Mouse (Mus musculus): ENCODE results near the gene Krt7. TPM values are rescaled to one million over a fixed set of nuclear protein-coding genes. Genes with fewer than 3 reads are reported as not detected.

The Krt7 gene
- polyA plus RNA-seq, 1 experiment, result 0.86 TPM

DNA sequence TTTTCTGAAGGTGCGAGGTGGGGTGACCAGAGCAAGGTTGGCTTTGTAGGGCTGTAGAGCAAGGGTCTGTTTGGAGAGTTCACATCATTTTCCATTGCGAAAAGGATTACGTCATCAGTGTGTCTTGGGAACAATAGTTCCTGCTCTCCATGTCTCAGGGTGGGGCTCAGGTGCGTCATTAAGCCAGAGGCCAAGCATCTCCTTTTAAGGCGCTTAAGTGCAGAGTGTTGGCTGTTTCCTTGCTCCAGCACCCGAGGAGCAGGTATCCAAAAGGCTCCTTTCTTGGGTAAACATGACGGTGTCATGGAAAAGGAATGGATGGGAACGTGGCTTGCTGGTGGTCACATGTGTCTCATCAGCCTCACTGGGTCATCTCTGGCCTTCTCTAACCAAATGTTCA lies 43.9 kb downstream of the Krt7 start:
- Histone ChIP-seq H3K27me3 (ENCODE audit: control insufficient read depth, insufficient read depth, low read length) (no peaks in the 10 kb centered on the region), H3K36me3 (ENCODE audit: control insufficient read depth, insufficient read depth, low read length) (no peaks in the 10 kb centered on the region), H3K4me3 (ENCODE audit: extremely low read depth, insufficient read depth, insufficient read length) (no peak overlapping the region), H3K27ac (ENCODE audit: insufficient read depth, low read length) (no peak overlapping the region), H3K4me1 (ENCODE audit: control insufficient read depth, insufficient read depth, insufficient read length) (no peaks in the 10 kb centered on the region)
- WGBS, result 88% methylated on average over 8 of the region's 8 CpGs
- DNase-seq (ENCODE audit: low read depth in 1 of 2, low spot score in 2 of 2), result no peak
- no peak for TF ChIP-seq POLR2A (IDR thresholded peaks at IDR 0.05; ENCODE audit: low read depth, low read length)
- no peak for TF ChIP-seq CTCF (IDR thresholded peaks at IDR 0.05; ENCODE audit: extremely low read depth, insufficient read depth, insufficient read length, insufficient replicate concordance)

DNA sequence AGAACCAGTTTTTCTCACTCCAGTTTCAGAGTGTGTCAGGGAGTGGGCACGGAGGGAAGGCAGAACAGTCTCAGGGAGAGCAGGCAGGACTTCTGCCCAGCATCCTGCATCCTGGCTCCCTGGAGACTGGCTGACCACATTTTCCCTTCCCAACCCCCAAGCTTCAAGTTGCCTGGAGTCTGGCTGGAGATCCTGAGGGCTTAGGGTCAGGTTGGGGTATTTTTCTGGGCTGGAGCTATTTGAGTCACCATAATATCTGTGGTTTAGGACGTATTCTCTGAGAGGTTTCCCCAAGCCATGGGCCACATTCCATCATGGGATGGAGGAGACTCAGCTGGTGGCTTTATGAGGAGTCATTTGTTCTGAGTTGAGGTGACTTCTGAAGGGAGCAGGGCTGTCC lies 44.4 kb downstream of the Krt7 start:
- no peak for DNase-seq (ENCODE audit: low read depth in 1 of 2, low spot score in 2 of 2)
- no peaks in the 10 kb centered on the region for H3K27me3 ChIP-seq (ENCODE audit: control insufficient read depth, insufficient read depth, low read length)
- H3K4me1 ChIP-seq (ENCODE audit: control insufficient read depth, insufficient read depth, insufficient read length), result no peaks in the 10 kb centered on the region
- no peak overlapping the region for H3K4me3 ChIP-seq (ENCODE audit: extremely low read depth, insufficient read depth, insufficient read length)
- 86% methylated on average over 2 of the region's 2 CpGs for WGBS
- TF ChIP-seq CTCF (IDR thresholded peaks at IDR 0.05; ENCODE audit: extremely low read depth, insufficient read depth, insufficient read length, insufficient replicate concordance) (no peak), POLR2A (IDR thresholded peaks at IDR 0.05; ENCODE audit: low read depth, low read length) (no peak)
- no peak overlapping the region for H3K27ac ChIP-seq (ENCODE audit: insufficient read depth, low read length)
- H3K36me3 ChIP-seq (ENCODE audit: control insufficient read depth, insufficient read depth, low read length), result no peaks in the 10 kb centered on the region

DNA sequence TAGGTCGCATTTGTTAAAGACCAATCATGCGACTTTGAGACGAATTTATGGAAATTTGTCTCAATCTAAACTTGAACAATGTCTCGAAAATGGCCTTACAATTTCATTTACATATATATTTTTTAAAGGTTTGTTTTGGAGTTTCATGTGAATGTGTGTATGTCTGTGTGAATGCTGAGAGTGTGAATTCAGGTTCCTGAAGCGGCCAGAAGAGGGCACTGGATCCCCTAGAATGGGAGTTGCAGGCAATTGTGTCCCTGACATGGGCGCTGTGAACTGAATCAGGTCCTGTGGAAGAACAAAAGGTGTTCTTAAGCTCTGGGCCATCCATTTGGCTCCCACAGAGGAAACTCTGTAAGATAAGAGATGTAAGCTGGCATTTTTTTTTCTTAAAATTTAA lies 45.0 kb downstream of the Krt7 start:
- no peak overlapping the region for H3K27ac ChIP-seq (ENCODE audit: insufficient read depth, low read length)
- 91% methylated on average over 6 of the region's 6 CpGs for WGBS
- no peak for DNase-seq (ENCODE audit: low read depth in 1 of 2, low spot score in 2 of 2)
- no peaks in the 10 kb centered on the region for H3K27me3 ChIP-seq (ENCODE audit: control insufficient read depth, insufficient read depth, low read length)
- no peaks in the 10 kb centered on the region for H3K36me3 ChIP-seq (ENCODE audit: control insufficient read depth, insufficient read depth, low read length)
- no peaks in the 10 kb centered on the region for H3K4me1 ChIP-seq (ENCODE audit: control insufficient read depth, insufficient read depth, insufficient read length)
- TF ChIP-seq CTCF (IDR thresholded peaks at IDR 0.05; ENCODE audit: extremely low read depth, insufficient read depth, insufficient read length, insufficient replicate concordance) (no peak), POLR2A (IDR thresholded peaks at IDR 0.05; ENCODE audit: low read depth, low read length) (no peak)
- no peak overlapping the region for H3K4me3 ChIP-seq (ENCODE audit: extremely low read depth, insufficient read depth, insufficient read length)

DNA sequence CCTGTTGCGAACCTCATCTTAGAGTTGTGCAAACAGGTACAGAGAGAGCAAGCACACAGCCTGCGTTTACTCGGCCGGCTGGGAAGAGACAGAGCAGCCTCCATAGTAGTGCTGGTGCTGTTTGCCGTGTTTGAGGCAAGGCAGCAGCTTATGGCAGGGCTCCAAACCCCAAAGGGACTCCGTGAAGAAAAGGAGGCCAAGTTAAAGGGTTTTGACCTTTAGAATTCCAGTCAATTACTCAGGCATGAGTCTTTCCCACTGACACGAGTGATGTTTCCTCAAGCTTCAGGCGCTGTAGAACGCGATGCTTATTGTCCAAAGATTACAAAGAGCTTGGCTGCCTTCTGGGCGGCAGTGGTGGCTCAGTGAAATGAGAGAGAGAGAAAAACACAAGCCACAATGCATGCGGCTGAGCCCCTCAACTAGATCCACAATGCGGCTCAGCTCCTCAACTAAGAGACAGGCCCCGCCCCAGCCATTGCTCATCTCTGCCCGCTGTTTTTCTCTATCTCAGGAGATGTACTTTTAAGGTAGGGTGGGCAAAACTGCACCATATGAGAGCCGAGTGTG lies 47.6 kb downstream of the Krt7 start:
- no peaks in the 10 kb centered on the region for H3K27me3 ChIP-seq (ENCODE audit: control insufficient read depth, insufficient read depth, low read length)
- no peak overlapping the region for H3K4me3 ChIP-seq (ENCODE audit: extremely low read depth, insufficient read depth, insufficient read length)
- no peak for TF ChIP-seq CTCF (IDR thresholded peaks at IDR 0.05; ENCODE audit: extremely low read depth, insufficient read depth, insufficient read length, insufficient replicate concordance)
- no peak for TF ChIP-seq POLR2A (IDR thresholded peaks at IDR 0.05; ENCODE audit: low read depth, low read length)
- no peak overlapping the region for H3K27ac ChIP-seq (ENCODE audit: insufficient read depth, low read length)
- no peaks in the 10 kb centered on the region for H3K36me3 ChIP-seq (ENCODE audit: control insufficient read depth, insufficient read depth, low read length)
- no peak for DNase-seq (ENCODE audit: low read depth in 1 of 2, low spot score in 2 of 2)
- no peaks in the 10 kb centered on the region for H3K4me1 ChIP-seq (ENCODE audit: control insufficient read depth, insufficient read depth, insufficient read length)
- 81% methylated on average over 16 of the region's 16 CpGs for WGBS

DNA sequence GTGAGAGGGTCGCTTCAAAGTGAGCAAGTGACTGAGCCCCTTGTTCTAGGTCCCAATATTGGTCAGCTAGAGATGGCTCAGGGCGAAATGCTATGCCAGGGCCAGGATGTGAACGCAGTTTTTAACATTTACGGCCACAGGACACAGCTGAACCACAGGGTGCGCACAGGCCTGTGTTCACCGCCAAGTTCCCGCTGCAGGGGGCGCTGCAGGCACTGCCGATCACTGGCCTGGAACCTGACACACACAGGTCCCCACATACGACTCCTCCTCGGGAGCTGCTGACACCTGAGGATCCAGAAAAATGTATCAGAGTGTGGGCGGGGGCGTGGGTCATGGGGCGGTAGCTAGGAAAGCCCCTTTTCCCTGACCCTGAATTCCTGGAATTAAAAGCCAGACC lies 48.4 kb downstream of the Krt7 start:
- DNase-seq (ENCODE audit: low read depth in 1 of 2, low spot score in 2 of 2), result no peak
- H3K4me3 ChIP-seq (ENCODE audit: extremely low read depth, insufficient read depth, insufficient read length), result no peak overlapping the region
- no peaks in the 10 kb centered on the region for H3K36me3 ChIP-seq (ENCODE audit: control insufficient read depth, insufficient read depth, low read length)
- TF ChIP-seq POLR2A (IDR thresholded peaks at IDR 0.05; ENCODE audit: low read depth, low read length) (no peak), CTCF (IDR thresholded peaks at IDR 0.05; ENCODE audit: extremely low read depth, insufficient read depth, insufficient read length, insufficient replicate concordance) (no peak)
- no peaks in the 10 kb centered on the region for H3K27me3 ChIP-seq (ENCODE audit: control insufficient read depth, insufficient read depth, low read length)
- 82% methylated on average over 14 of the region's 14 CpGs for WGBS
- no peaks in the 10 kb centered on the region for H3K4me1 ChIP-seq (ENCODE audit: control insufficient read depth, insufficient read depth, insufficient read length)
- no peak overlapping the region for H3K27ac ChIP-seq (ENCODE audit: insufficient read depth, low read length)

DNA sequence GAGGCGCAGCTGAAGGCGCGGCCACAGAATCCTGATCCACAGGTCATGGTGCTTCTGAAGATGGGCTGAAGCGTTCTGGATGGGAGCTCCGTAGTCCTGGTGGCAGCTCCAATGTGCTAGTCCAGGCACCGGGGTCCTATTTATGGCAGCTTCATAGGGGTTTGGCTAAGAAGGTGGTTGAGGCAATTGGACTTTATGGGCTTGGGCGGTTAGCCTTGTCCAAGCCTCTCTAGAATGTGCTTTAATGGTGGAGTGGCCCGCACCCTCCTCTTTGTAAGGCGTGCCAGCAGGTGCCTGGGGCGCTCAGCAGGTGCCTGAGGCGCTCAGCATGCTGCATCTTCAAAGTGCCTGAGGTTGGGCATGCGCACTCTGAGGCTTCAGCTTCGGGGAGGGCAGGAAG lies 52.8 kb downstream of the Krt7 start, which contains the start of gene Krt81:
Gene Krt81, minus strand, starts transcription at position 101 of the 400 bp plus-strand sequence.
- Histone ChIP-seq H3K4me3 (ENCODE audit: extremely low read depth, insufficient read depth, insufficient read length) (no peak within 1 kb of the TSS), H3K27ac (ENCODE audit: insufficient read depth, low read length) (no peak within 1 kb of the TSS), H3K36me3 (ENCODE audit: control insufficient read depth, insufficient read depth, low read length) (no peaks in the 10 kb centered on the region), H3K4me1 (ENCODE audit: control insufficient read depth, insufficient read depth, insufficient read length) (no peaks in the 10 kb centered on the region), H3K27me3 (ENCODE audit: control insufficient read depth, insufficient read depth, low read length) (peaks cover 1% of the 10 kb centered on the region; the same call in 1 of the 2 replicates)
- WGBS, result 85% methylated on average over 13 of the region's 13 CpGs
- TF ChIP-seq POLR2A (IDR thresholded peaks at IDR 0.05; ENCODE audit: low read depth, low read length) (no peak), CTCF (IDR thresholded peaks at IDR 0.05; ENCODE audit: extremely low read depth, insufficient read depth, insufficient read length, insufficient replicate concordance) (no peak)
- DNase-seq (ENCODE audit: low read depth in 1 of 2, low spot score in 2 of 2), result no peak

DNA sequence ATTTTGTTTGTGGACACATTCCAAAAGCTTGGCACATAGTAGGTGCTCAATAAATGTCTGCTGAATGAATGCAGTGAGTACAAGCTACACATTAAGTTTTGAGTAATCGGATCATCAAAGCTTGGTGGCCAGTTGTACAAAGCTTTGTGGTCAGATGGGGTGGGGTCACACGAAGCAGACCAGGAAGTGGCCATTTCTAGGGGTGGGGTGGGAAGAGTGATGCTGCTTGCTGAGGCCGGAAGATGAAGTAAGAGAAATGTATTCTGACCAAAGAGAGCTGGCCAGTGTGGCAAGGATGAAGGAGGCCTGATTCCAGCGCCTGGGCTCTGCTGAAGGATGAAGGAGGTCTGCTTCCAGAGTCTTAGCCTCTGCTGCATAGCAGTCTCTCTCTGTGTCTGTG lies 58.2 kb downstream of the Krt7 start:
- no peak overlapping the region for H3K27ac ChIP-seq (ENCODE audit: insufficient read depth, low read length)
- H3K4me1 ChIP-seq (ENCODE audit: control insufficient read depth, insufficient read depth, insufficient read length), result no peaks in the 10 kb centered on the region
- WGBS, result 65% methylated on average over 4 of the region's 4 CpGs
- TF ChIP-seq POLR2A (IDR thresholded peaks at IDR 0.05; ENCODE audit: low read depth, low read length) (no peak), CTCF (IDR thresholded peaks at IDR 0.05; ENCODE audit: extremely low read depth, insufficient read depth, insufficient read length, insufficient replicate concordance) (no peak)
- H3K27me3 ChIP-seq (ENCODE audit: control insufficient read depth, insufficient read depth, low read length), result peaks cover 1% of the 10 kb centered on the region; the same call in 1 of the 2 replicates
- H3K4me3 ChIP-seq (ENCODE audit: extremely low read depth, insufficient read depth, insufficient read length), result no peak overlapping the region
- no peak for DNase-seq (ENCODE audit: low read depth in 1 of 2, low spot score in 2 of 2)
- no peaks in the 10 kb centered on the region for H3K36me3 ChIP-seq (ENCODE audit: control insufficient read depth, insufficient read depth, low read length)

All from spleen, adult 2 months (tissue).